Mouse (Mus musculus) MEL (cell line): Measurements from ENCODE around the gene Gm9758.
"Not testable (repeated sequence)": the region's sequence is repeated elsewhere in the genome, so short reads cannot be mapped to it uniquely, and the experiment has no call there.

Experiments used
- CTCF ChIP-seq, 3 experiments: IDR thresholded peaks in 2 of 3; conservative IDR thresholded peaks in 1 of 3; 2 replicates each; pipeline ENCODE4 v1.5.1; 2011 to 2012; ENCODE audit warnings: low read length in 3 of 3, low read depth in 2 of 3, mild to moderate bottlenecking in 2 of 3, improper control_type of control experiment in 1 of 3, inconsistent platforms in 1 of 3, mixed read lengths in 1 of 3, moderate library complexity in 1 of 3; ENCODE audit not compliant: control insufficient read depth in 1 of 3, insufficient read depth in 1 of 3, poor library complexity in 1 of 3, severe bottlenecking in 1 of 3
- EP300 ChIP-seq, 2 experiments: IDR thresholded peaks; 2 replicates each; pipeline ENCODE4 v1.6.1; 2011; ENCODE audit warnings: improper control_type of control experiment in 2 of 2, low read length in 2 of 2, low read depth in 1 of 2, mild to moderate bottlenecking in 1 of 2
- GATA1 ChIP-seq: IDR thresholded peaks from 2 replicates; pipeline ENCODE4 v1.6.1; 2011; ENCODE audit warnings: low read depth, low read length, improper control_type of control experiment
- POLR2A ChIP-seq, 2 experiments: IDR thresholded peaks; 2 replicates each; pipeline ENCODE4 v1.6.1; 2011 to 2012; ENCODE audit warnings: low read length in 2 of 2, mild to moderate bottlenecking in 2 of 2, control low read depth in 1 of 2, improper control_type of control experiment in 1 of 2, low read depth in 1 of 2, moderate library complexity in 1 of 2; ENCODE audit not compliant: control insufficient read depth in 1 of 2, insufficient read depth in 1 of 2, poor library complexity in 1 of 2

GRCm38 (mm10) chr5:14941043-14941442 lies 26.3 kb upstream of the Gm9758 start:
- TF ChIP-seq EP300 (IDR thresholded peaks at IDR 0.05; ENCODE audit: low read depth in 1 of 2, low read length in 2 of 2); CTCF (IDR thresholded peaks at IDR 0.05 in 2 of 3, conservative IDR thresholded peaks at IDR 0.05 in 1 of 3; ENCODE audit: control insufficient read depth in 1 of 3, insufficient read depth in 1 of 3, low read depth in 2 of 3, low read length in 3 of 3, poor library complexity in 1 of 3, severe bottlenecking in 1 of 3); POLR2A (IDR thresholded peaks at IDR 0.05; ENCODE audit: control insufficient read depth in 1 of 2, insufficient read depth in 1 of 2, low read depth in 1 of 2, low read length in 2 of 2, poor library complexity in 1 of 2); GATA1: not testable (repeated sequence)
